Mouse (Mus musculus) heart, adult 2 months (tissue): ENCODE measurements around the gene Tiprl. TPM values are rescaled to one million over a fixed set of nuclear protein-coding genes. Genes with fewer than 3 reads are reported as not detected.
A peak's percentile ranks its signal among the peaks of the same experiment; 100 is the strongest.

Source experiments
- DNase-seq, 2 experiments: peaks; one replicate each; pipeline ENCODE4 v3.0.0; 2021
- H3K27ac ChIP-seq: fragments of 200-600 bp; 2 replicates; pipeline ENCODE4 v1.8.1; 2022
- H3K27me3 ChIP-seq: fragments of 200-500 bp; 2 replicates; pipeline ENCODE4 v1.6.1; 2012; ENCODE audit warnings: mild to moderate bottlenecking, low read length, inconsistent platforms, mixed read lengths; ENCODE audit not compliant: control insufficient read depth, insufficient read depth
- H3K36me3 ChIP-seq: fragments of 200-500 bp; 2 replicates; pipeline ENCODE4 v1.6.1; 2012; ENCODE audit warnings: low read length, inconsistent platforms; ENCODE audit not compliant: control insufficient read depth, insufficient read depth
- H3K4me1 ChIP-seq: fragments of 200-500 bp; 2 replicates; pipeline ENCODE4 v1.6.1; 2011; ENCODE audit warnings: low read length; ENCODE audit not compliant: control insufficient read depth, insufficient read depth
- H3K4me3 ChIP-seq: fragments of 200-600 bp; 2 replicates; pipeline ENCODE4 v1.8.1; 2022
- H3K79me2 ChIP-seq: fragments of 200-500 bp; replicated peaks from 2 replicates; pipeline ENCODE4 v1.6.1; 2012; ENCODE audit warnings: mild to moderate bottlenecking, inconsistent platforms, low read length, moderate library complexity, mixed read lengths; ENCODE audit not compliant: control insufficient read depth, insufficient read depth
- H3K9ac ChIP-seq: fragments of 200-500 bp; 2 replicates; pipeline ENCODE4 v1.6.1; 2012; ENCODE audit warnings: low read depth, mild to moderate bottlenecking, control low read depth, inconsistent platforms, low read length, mixed read lengths
- CTCF ChIP-seq: fragments of 200-600 bp; IDR thresholded peaks from 2 replicates; pipeline ENCODE4 v1.8.1; 2022; ENCODE audit warnings: antibody characterized with exemption, mild to moderate bottlenecking, moderate library complexity
- EP300 ChIP-seq: fragments of 200-500 bp; IDR thresholded peaks from 2 replicates; pipeline ENCODE4 v1.6.1; 2011; ENCODE audit warnings: low read depth, low read length, control low read depth; ENCODE audit not compliant: insufficient read depth
- POLR2A ChIP-seq: fragments of 200-500 bp; IDR thresholded peaks from 2 replicates; pipeline ENCODE4 v1.6.1; 2011; ENCODE audit warnings: mild to moderate bottlenecking, low read depth, low read length, control low read depth; ENCODE audit not compliant: insufficient read depth
- WGBS: fragments of 180-500 bp; shearing (Covaris S2); methylation state at CpG from one replicate; pipeline ENCODE4 v1.1.7; 2018; 5-methylcytosine and 5-hydroxymethylcytosine counted together
- intact Hi-C: fragments of 180-260 bp; cut with DNase I; formaldehyde crosslinking; loops from one replicate; pipeline ENCODE4 v1.15.1; 2025
- long read RNA-seq: library from polyadenylated mRNA; stranded (forward); transcript quantifications from one replicate; pipeline ENCODE4 v2.0.0, GENCODE M21; 2021
- polyA plus RNA-seq: library from polyadenylated mRNA; depleted of rRNA; stranded (reverse); fragments of >200 nt; gene quantifications from 2 replicates; pipeline ENCODE4 v1.2.3, GENCODE M21; 2012; rRNA removed
- total RNA-seq, 2 experiments: library from RNA; stranded (reverse); gene quantifications; 2 replicates each; pipeline ENCODE4 v1.2.3; 2021

The Tiprl gene
- 10 to 100 TPM; 36.1 to 37.2 TPM for total RNA-seq
- 17.6 and 22.5 TPM in 2 replicates for polyA plus RNA-seq
- long read RNA-seq, full-length matches to known transcripts, result 40 of 45 reads
- long read RNA-seq, partial matches to known transcripts, result 0 of 45 reads
- long read RNA-seq, other reads (novel, unspliced or antisense), result 5 of 45 reads

GRCm38 (mm10) chr1:165236321-165237298 is at the start of gene Tiprl:
Gene Tiprl, minus strand, starts transcription at chr1:165236996.
- H3K27me3 ChIP-seq, result no peaks in the 10 kb centered on the region
- peak within 1 kb of the TSS; percentile 85 for H3K4me3 ChIP-seq
- H3K79me2 ChIP-seq, result no peaks in the 10 kb centered on the region; the same call in 1 of the 2 replicates
- H3K9ac ChIP-seq, result peak within 1 kb of the TSS; percentile 88
- TF ChIP-seq CTCF (no peak), EP300 (no peak), POLR2A (peak; percentile 82)
- DNase-seq, result peak; percentile 98
- H3K36me3 ChIP-seq, result peaks cover 5% of the 10 kb centered on the region; the same call in 1 of the 2 replicates
- H3K4me1 ChIP-seq, result peaks cover 2% of the 10 kb centered on the region; the same call in 1 of the 2 replicates
- peak within 1 kb of the TSS; percentile 93 for H3K27ac ChIP-seq
- intact Hi-C loops, result loop anchor here (2.0 to 10.0 kb wide), 4 partner anchors 42 to 1171 kb away; partner anchors contain the start of genes Dcaf6, Mpc2, Pogk and Sft2d2
- under 1% methylated on average over 76 of the region's 76 CpGs for WGBS

GRCm38 (mm10) chr1:165284096-165284495 is 47.3 kb upstream of the Tiprl start:
- Histone ChIP-seq H3K27ac (no peak overlapping the region), H3K4me1 (no peaks in the 10 kb centered on the region), H3K27me3 (no peaks in the 10 kb centered on the region), H3K9ac (no peak overlapping the region), H3K36me3 (no peaks in the 10 kb centered on the region), H3K4me3 (no peak overlapping the region), H3K79me2 (no peaks in the 10 kb centered on the region)
- TF ChIP-seq POLR2A, result no peak
- 76% methylated on average over 7 of the region's 7 CpGs for WGBS
- no peak for DNase-seq
- intact Hi-C loops, result no loop called here

GRCm38 (mm10) chr1:165282967-165283345 is 46.2 kb upstream of the Tiprl start:
- Histone ChIP-seq H3K4me3 (no peak overlapping the region), H3K4me1 (no peaks in the 10 kb centered on the region), H3K36me3 (no peaks in the 10 kb centered on the region), H3K27me3 (no peaks in the 10 kb centered on the region), H3K27ac (no peak overlapping the region), H3K9ac (no peak overlapping the region), H3K79me2 (no peaks in the 10 kb centered on the region)
- 59% methylated on average over 7 of the region's 7 CpGs for WGBS
- TF ChIP-seq CTCF, result no peak
- no peak for TF ChIP-seq EP300
- DNase-seq, result no peak
- intact Hi-C loops, result no loop called here

GRCm38 (mm10) chr1:165282222-165282966 is 45.6 kb upstream of the Tiprl start:
- H3K36me3 ChIP-seq, result no peaks in the 10 kb centered on the region
- WGBS, result 7% methylated on average over 32 of the region's 35 CpGs

GRCm38 (mm10) chr1:165281351-165282221 is 44.8 kb upstream of the Tiprl start:
- no peaks in the 10 kb centered on the region for H3K36me3 ChIP-seq
- peak overlapping the region; percentile 70 for H3K4me3 ChIP-seq
- no peaks in the 10 kb centered on the region for H3K4me1 ChIP-seq
- TF ChIP-seq CTCF (no peak), EP300 (no peak), POLR2A (peak; percentile 24; the same call in 1 of the 2 replicates)
- DNase-seq, result peak; percentile 82
- no peaks in the 10 kb centered on the region for H3K79me2 ChIP-seq
- 3% methylated on average over 57 of the region's 71 CpGs for WGBS
- peak overlapping the region; percentile 53 for H3K27ac ChIP-seq
- H3K9ac ChIP-seq, result peak overlapping the region; percentile 76
- no peaks in the 10 kb centered on the region for H3K27me3 ChIP-seq
- intact Hi-C loops, result no loop called here

More at GRCm38 (mm10) chr1:165282222-165282966, 45.6 kb upstream of the Tiprl start:
- TF ChIP-seq EP300 (no peak), CTCF (no peak), POLR2A (no peak)
- DNase-seq, result peak in 1 of 2 experiments; percentile 35
- intact Hi-C loops, result no loop called here
- Histone ChIP-seq H3K9ac (peak overlapping the region; percentile 76), H3K27ac (no peak overlapping the region; the same call in 1 of the 2 replicates), H3K79me2 (no peaks in the 10 kb centered on the region), H3K4me3 (peak overlapping the region; percentile 70), H3K4me1 (no peaks in the 10 kb centered on the region), H3K27me3 (no peaks in the 10 kb centered on the region)
